Mouse (Mus musculus): ENCODE measurements around the gene Pcf11. TPM values are rescaled to one million over a fixed set of nuclear protein-coding genes. Genes with fewer than 3 reads are reported as not detected.

Pcf11 gene
- 10 to 100 TPM; 38.7 to 38.9 TPM for total RNA-seq (2021)

DNA sequence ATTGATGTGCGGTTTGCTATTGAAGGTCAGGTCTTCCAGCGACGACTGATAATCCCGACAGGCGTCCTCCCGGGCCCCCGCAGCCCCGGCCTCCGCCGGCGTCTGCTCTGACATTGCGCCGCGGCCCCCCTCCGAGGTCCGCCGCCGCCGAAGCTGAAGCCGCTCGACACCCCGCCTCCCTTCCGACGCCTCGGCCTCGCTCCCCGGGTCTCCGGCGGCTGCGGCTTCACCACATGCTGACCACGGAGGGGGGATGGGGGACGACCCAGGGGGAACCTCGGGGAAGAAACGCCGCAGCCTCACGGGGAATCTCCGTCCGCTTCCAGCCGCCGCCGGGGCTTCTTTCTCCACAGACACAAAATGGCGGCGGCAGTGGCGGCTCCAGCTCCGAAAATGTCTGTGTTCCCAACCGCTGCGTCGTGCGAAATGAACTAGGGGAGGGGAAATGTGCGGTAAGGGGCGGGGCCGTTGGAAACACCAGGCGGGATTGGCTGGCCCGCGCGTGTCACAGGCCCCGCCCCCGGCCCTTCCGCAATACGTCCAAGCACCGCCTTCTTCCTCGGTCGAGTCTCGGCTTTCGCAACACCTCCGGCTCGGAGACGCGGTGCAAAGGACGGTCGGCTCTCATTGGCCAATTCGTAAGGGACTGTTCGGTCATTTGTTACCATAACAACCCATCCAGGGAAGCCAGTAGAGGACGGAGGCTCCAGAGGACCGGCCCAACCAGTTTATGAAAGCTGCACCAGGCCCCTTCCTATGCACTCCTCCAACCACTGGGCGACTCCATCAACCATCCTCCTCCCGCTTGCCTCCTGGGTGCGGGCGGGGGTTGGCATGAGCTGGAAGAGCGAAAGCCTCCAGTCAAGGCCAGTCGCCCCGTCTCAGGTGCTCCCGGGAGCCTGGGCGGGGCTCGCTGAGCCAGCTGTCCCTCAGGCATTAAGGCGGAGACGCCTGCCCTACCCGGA lies at the start of gene Pcf11:
TSS of gene Pcf11 (minus strand) at position 428 of the 965 bp plus-strand sequence.
- peak; percentile 96 for DNase-seq

DNA sequence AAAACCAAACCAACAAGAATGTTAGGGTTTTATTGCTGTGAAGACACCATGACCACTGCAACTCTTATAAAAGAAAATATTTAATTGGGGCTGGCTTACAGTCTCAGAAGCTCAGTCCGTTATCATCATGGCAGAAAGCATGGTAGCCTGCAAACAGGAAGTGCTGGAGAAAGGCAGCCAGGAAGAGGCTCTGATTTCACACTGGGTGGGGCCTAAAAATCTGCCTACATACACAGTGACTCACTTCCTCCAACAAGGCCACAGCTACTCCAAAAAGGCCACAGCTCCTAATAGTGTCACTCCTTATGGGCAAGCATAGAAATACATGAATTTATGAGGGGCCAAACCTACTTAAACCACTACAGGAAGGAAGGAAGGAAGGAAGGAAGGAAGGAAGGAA lies 45.3 kb upstream of the Pcf11 start:
- no peak for DNase-seq

DNA sequence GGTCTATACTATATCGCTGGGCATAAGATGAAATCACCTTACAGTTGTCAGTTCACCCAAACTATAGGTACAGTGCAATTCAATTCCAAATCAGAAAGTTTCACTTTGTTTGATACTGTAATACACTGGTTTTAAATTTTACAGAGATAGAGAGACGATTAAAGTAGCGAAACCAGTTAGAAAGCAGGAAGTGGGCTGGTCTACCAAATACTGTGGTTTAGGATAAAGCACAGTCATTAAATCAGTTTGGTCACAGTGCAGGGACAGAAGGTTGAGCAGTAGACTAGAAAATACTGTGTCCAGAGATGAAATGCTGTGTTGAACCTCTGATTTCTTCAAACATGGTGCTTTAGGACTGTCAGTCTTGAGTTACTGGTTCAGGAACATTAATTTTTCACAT lies 41.9 kb upstream of the Pcf11 start:
- no peak for DNase-seq

DNA sequence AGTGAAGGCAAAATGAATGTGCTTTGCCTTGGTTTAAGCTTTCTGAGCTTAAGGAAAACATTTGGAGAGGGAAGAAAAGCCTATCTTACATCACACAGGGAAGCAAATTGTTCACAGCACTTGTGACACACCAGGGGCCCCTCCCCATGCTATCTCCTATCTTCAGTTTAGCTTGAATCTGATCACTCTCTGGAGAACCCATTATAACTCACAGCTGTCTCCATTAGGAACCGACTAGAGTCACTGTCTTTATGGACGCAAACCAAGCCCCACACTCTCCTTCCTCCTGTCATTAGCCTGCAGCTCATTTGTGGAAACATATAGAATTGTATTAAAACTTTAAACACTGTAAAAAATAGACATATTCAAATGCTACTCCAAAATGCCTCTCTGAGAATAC lies 39.8 kb upstream of the Pcf11 start:
- DNase-seq, result no peak

DNA sequence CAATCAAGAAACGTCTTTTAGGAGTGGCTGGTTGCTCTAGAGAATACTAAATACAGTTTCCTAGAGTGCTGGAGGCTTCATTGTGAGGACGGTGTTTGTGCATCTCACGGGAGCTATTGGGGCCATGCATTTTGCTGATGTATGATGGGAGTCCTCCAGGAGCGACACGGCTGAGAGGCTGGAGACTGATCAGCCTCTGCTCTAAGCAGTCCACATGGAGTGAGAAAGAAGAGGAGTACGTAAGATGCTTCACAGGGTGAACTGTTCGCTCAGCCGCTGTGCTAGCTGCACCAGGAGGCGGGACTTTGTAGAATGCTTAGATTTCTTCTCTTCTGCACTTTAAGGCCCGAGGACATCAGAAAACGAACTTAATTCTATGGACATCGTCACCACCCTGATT lies 37.0 kb upstream of the Pcf11 start:
- DNase-seq, result no peak

DNA sequence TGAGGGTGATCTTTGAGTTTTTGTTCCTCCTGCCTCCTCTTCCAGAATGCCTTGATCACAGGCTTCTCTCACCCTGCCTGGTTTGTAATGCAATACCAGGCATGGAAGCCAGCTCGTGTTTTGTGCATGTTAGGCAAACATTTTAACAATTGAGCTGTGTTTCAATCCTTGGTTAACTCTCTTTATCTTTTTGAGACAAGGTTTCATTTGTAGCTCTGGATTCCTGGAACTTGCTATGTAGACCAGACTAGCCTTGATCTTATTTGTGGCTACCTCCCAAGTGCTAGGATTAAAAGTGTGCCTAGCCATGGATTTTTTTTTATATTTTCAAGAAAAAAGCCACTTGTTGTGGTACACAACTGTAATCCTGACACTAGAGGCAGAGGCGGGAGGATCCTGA lies 35.8 kb upstream of the Pcf11 start:
- no peak for DNase-seq

DNA sequence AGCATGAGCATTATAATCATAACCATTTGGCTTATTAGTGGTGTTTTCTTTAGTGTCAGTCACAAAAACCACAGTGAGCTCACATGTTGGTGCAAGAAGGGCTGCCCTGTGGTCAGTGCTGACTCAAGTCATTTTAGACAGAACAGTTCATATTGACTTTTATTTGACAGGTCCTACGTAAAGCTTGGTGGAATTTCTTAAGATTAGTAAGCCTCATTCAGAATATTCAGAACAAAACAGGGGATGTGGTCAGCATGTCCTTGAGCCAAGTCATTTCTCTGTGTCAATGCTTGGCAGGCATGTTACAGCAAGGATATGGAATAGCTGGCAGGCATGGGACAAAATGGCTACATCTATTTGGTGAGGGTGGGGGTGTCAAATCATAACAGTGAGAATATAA lies 33.9 kb upstream of the Pcf11 start:
- no peak for DNase-seq

DNA sequence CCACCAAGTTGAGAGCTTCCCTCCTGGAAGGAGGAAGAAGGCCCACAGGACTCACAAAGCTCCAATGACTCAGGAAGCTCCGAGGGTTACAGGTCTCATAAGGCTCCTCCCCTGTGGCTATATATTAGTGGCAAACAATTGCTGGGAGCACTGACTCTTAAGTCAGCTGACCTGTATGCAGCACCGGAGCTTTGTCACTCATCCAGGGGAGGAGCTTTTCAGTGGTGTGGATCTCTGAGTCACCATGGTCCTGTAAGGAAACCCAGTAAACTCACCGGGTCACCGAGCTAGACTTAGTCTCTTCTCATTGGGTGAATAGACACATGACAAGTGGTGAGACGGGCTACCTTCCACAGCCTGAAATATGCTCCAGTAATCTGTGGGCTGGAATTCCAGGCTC lies 29.0 kb upstream of the Pcf11 start:
- no peak for DNase-seq

DNA sequence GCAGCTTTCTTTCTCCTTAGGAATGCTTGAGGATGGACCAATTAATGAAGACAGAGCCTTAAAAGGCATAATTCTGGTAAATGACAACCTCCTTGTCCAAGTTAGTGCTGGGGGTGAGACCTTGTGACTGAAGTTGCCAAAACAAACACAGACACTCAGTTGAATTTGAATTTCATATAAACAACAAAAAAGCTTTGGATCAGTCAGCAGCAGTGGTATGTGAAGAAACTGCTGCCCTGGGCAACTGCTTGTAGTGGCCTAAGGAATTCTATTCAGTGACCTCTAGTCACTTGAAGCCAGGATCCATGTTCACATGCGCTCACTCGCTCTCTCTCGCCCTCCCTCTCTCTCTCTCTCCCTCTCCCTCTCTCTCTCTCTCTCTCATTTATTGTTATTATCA lies 26.7 kb upstream of the Pcf11 start:
- DNase-seq, result no peak

DNA sequence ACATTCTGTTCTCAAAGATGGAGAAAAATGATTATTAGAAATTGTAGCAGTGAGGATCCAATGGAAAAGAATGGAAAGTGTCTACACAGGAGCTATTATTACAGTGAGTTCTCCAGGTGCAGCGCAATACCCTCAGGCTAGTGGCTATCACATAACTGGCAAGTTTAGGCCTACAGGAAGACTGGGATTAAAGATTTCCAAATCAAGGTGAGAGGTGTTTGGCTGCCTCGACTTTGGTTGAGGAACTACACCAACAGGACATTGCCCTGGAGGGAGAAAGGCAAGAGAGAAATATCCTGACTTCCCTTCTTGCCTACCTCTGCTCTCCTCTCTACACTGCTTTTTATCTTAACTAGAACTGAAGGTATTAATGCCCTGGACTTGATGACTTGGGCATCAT lies 19.4 kb upstream of the Pcf11 start:
- no peak for DNase-seq

DNA sequence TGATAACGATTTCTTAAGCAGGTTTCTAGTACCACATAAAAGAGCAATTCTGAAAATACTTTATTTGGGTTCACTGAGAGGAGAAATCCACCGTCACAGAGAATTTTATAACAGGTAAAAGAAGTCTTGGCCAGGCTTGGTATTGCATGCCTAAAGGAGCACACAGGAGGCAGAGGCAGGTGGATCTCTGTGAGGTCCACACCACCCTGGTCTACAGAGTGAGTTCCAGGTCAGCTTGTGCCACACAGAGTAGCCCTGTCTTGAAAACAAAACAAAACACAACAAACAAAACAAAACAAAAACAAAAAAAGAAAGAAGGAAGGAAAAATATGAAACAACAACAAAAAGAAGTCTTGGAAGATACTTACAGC lies 18.6 kb upstream of the Pcf11 start:
- DNase-seq, result no peak

DNA sequence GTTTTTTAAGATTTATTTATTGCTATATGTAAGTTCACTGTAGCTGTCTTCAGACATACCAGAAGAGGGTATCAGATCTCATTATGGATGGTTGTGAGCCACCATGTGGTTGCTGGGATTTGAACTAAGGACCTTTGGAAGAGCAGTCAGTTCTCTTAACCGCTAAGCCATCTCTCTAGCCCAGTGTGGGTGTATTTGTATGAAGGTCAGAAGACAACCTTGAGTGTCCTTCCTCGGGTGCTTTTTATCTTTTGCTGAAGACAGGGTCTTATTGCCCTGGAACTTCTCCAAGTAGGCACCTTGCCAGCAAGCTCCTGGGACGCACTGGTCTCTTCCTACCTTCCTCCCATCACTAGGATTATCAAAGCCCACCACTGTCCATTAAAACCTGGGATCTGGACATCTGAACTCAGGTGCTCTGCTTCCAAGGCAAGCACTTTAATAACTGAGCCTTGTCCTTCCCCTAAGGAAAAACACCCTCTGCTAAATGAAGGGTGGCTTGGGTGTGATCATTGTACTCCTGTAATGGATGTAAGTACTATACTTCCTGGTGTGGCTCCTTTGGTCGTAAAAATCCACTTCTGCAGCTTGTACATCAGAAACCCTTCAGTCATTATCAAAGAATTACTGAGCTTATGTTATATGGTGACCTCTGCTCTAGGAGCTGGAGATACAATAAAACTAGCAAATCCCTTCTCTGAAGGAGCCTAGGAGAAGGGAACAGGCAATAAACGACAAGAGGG lies 18.0 kb upstream of the Pcf11 start:
- DNase-seq, result no peak

DNA sequence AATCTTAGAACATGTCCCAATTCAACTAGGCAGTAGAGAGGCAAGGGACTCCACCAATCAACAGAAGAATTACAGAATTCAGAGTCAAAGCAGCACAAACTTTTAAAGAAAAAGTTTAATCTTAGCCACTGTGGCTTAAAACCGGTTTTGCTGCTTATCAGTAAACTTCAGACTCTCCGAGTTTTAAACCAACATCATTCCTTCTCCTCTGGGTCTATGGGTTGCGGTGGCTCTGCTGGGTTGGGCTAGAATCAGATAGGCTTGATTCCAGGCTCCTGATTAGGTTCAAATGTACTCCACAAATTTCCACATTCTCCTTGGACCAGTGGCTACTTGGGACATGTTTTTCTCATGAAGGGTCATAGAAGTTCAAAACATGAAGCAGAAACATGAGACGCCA lies 7.6 kb upstream of the Pcf11 start:
- no peak for DNase-seq

DNA sequence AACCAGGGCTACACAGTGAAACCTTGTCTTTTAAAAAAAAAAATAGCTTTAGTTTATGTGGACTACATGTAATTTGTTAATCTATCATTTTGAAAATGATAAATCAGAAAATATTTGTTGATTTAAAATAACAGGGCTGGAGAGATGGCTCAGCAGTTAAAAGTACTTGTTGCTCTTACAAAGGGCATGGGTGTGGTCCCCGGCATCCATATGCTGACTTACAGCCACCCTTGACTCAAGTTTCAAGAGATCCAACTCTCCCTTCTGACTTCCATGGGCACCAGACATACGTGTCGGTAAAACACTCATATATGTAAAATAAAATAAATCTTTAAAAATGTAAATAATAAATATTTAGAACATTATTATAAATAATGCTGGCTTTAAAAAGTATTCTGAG lies 5.4 kb upstream of the Pcf11 start:
- no peak for DNase-seq

DNA sequence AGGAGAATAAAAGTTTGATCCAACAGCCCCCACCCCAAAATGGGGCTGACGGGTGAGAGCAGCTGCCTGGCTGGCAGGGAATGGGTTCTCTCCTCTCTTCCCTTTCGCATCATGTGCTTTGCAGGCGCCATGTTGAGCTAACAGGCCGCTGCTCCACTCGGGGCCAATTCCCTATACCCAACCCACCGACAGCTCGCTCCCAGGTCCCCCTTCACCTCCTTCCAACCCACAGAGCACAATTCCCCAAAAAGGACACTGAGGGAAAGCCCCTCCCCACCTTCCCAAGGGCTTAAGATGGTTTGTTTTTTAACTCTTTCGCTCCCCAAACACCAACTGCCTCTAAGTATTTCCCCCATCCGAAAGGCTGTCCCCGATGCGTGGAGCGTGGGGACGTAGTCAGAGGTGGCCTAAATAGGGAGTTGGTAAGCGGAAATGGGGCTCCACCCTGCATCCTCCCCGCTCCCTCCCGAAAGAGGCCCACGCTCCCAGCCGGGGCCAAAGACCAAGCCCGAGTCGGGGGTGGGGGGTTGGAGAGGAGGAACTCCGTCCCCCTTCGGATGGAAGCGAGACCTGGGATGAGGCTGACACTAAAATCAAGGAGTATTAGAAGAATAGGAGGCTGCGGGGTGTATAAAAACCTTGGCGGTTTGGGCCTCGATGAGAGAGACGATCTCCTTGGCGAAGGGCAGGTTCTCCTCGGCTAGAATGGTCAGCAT lies 785 bp downstream of the Pcf11 start:
- DNase-seq, result peak; percentile 63

DNA sequence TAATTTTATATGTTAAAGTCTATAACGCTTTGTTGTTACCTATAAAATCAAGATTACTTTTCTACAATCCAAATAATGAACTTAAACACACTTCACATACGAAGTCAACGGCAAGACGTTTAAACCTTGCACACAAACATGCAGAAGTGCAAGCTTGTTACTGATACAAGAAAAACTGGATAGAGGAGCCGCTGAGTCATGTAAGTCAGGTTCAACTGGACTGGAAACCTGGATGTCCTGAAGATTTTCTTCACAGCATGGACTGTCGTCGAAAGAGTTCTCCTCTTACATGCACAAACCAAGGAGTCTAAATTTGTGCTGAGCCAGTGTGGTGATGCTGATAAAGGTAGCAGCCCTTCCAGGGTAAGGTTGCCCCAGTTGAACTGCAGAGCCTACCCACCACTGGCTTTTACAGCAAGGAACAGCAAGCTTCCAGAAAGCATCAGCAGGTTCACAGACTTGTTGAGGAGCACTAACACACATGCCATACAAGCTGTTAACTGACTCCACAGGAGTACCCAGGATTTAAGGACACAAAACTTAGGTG lies 3.4 kb downstream of the Pcf11 start:
- DNase-seq, result no peak

DNA sequence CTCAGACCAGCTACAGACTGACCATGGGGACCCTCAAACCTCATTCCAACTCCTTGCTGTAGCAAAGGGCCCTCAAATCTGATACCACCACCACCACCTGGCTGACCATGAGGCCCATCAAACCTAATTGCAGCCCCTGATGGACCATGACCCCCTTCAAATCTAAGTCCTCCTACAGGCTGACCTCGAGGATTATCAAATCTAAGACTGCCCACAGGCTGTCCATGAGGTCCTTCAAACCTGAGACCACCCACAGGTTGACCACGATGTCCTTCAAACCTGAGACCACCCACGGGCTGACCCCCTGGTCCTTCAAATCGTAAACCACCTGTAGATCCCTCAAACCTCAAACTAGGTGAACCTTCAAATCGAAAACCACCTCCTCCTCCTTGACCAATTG lies 11.7 kb downstream of the Pcf11 start:
- no peak for DNase-seq

DNA sequence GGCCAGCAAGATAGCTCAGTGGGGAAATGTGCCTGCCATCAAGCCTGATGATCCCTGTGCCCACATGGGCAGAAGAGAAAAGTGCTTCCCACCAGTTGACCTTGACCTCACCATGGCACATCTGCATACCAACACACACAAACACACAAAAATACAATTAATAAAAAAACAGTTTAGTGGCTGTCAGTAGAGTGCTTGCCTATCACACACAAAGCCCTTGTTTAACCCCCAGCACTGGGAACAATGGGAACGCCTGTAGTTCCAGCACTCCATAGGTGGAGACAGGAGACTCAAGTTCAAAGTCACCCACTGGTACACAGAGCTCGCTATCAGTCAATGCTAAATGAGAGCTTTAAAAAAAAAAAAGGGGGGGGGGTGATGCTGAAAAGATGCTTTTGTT lies 13.3 kb downstream of the Pcf11 start:
- DNase-seq, result no peak

DNA sequence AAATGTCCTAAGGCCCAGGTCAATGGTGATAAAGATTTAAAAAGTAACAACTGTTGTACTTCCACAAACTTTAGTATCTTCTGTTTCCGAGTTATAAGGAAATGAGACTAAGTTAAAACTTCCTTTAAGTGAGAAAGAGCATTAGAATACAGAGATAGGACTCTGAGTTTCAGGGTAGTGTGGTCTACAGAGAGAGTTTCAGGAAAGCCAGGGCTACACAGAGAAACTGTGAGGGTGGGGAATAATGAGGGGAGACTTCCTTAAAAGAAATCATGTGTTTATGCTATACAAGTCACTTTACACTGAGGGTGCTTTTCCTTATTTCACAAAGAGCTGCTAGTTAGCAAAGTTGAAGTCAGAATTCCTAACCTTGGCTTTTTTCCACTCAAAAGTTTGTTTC lies 16.4 kb downstream of the Pcf11 start:
- DNase-seq, result no peak

DNA sequence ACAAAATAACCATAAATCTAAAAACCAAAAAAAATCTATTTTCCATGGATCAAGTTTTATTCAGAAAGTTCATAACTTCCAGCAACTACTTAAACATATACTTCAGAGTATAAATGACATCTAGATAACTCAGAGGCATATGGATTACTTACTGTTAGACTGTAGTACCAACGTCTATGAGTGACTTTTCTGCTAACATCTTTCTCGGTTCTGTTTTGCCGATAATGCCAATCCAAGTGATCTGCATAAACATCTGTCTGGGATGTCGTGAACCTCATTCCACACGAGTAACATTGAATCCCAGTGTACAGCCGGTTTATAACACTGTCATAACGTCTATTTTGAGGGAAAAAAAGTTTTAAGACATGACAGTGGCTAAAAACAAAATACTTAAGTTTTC lies 21.9 kb downstream of the Pcf11 start:
- DNase-seq, result no peak

DNA sequence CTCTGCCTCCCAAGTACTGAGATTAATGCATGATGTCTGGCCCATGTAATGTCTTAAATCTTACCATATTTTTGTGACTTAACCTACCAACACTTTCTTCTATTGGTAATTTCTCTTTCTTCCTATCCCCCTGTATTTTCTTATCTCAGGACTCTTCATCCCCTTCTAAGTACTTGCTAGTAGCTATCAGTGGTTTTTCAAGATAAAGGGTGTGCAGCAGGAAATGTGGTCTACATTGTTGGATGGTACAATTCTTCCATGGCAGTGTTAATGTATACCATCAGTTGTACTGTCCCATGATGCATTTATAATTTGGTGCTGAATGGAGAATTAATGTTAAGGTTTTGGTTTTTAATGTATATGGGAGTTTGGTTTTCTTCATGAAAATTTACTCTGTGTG lies 27.4 kb downstream of the Pcf11 start:
- DNase-seq, result no peak

DNA sequence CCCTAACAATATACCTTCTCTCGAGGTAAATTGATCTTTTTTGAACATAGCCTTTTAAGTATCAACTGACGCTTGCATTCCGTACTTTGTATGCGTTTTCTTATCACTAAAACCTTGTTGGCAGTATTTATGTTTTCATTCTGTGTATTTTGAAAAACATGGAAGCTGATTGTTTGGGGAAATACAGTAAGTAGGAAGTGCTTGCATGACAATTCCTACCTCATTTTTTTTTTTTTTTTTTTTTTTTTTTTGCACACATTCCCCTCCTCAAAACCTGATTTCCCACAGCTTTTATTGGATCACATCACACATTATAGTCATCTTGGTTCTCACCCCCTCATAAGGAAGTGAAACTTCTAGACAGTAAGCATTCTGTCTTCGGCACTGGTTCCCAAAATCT lies 31.7 kb downstream of the Pcf11 start:
- no peak for DNase-seq

DNA sequence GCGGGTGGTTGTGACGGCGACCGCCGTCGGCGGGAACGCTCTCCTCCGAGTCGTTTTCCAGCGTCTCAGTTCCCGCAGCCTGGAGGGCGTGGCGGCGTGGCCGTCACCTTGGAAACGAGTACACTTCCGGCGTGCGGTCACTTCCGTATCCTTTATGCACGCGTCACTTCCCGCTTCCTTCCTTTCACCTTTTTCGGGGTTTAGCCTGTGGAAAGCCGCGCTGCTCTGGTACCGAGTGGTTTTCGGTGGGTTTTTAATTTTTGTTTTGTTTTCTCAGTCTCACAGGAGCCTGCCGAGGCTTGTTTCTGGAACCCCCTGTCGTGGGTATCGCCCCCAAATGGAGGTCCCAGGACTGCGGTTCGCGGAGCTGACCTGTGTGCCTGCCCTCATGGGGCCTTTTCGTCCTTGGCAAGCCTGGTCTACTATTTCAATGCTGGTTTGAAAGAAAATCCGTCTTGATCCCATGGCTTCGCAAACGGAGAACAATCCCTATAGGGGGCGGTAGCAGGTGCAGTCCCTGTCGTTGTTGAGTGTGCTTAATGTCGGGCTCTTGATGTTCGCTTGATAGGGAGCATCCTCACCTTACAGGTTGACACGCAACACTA lies 32.6 kb downstream of the Pcf11 start, which contains the start of gene Ankrd42:
TSS of gene Ankrd42 (minus strand) at position 122 of the 605 bp plus-strand sequence.
- peak; percentile 92 for DNase-seq

Measured in heart, postnatal 4 days (tissue).